Mouse (Mus musculus) T-helper 17 cell (primary cell): Measurements from ENCODE around the gene Smarcad1.

ENCODE experiments used
- in situ Hi-C, 2 experiments: fragments of 300-600 bp; cut with MboI, MseI; formaldehyde crosslinking; loops; 1 replicate in 1 of 2; 2 replicates in 1 of 2; pipeline ENCODE4 v1.15.1; 2025; ENCODE audit warnings: high pct_unique_total_duplicates in 2 of 2

Gene Smarcad1

GRCm38 (mm10) chr6:65061049-65061448 is 18.7 kb downstream of the Smarcad1 start:
- in situ Hi-C loops = no loop called here

- in situ Hi-C loops = no loop called here
Measured at GRCm38 (mm10) chr6:65075201-65075600, 32.8 kb downstream of the Smarcad1 start.

- in situ Hi-C loops = no loop called here
Measured at GRCm38 (mm10) chr6:65079139-65079538, 36.8 kb downstream of the Smarcad1 start.

- in situ Hi-C loops = no loop called here
Measured at GRCm38 (mm10) chr6:65114902-65115301, 72.5 kb downstream of the Smarcad1 start.

- in situ Hi-C loops = no loop called here
Measured at GRCm38 (mm10) chr6:65117540-65117939, 75.2 kb downstream of the Smarcad1 start.

- in situ Hi-C loops = loop anchor here (25.0 kb wide), 2 partner anchors 461 to 1411 kb away; partner anchors contain the start of gene Mad2l1 (in 2 of the 2)
Measured at GRCm38 (mm10) chr6:65126074-65126726, 83.8 kb downstream of the Smarcad1 start.

GRCm38 (mm10) chr6:65132376-65132775 is 90.0 kb downstream of the Smarcad1 start:
- in situ Hi-C loops = loop anchor here (25.0 kb wide), 2 partner anchors 455 to 1405 kb away; partner anchors contain the start of gene Mad2l1 (in 2 of the 2)

- in situ Hi-C loops = loop anchor here (25.0 kb wide), 2 partner anchors 449 to 1399 kb away; partner anchors contain the start of gene Mad2l1 (in 2 of the 2)
Measured at GRCm38 (mm10) chr6:65137802-65138201, 95.4 kb downstream of the Smarcad1 start.

- in situ Hi-C loops = loop anchor here (25.0 kb wide), 2 partner anchors 449 to 1399 kb away; partner anchors contain the start of gene Mad2l1 (in 2 of the 2)
Measured at GRCm38 (mm10) chr6:65138243-65138642, 95.9 kb downstream of the Smarcad1 start.

- in situ Hi-C loops = loop anchor here (10.0 to 25.0 kb wide), 3 partner anchors 447 to 1397 kb away; partner anchors contain the start of gene Mad2l1 (in 2 of the 2)
Measured at GRCm38 (mm10) chr6:65140082-65140749, 97.8 kb downstream of the Smarcad1 start.

- in situ Hi-C loops = loop anchor here (10.0 to 25.0 kb wide), 3 partner anchors 447 to 1397 kb away; partner anchors contain the start of gene Mad2l1 (in 2 of the 2)
Measured at GRCm38 (mm10) chr6:65140750-65141243, 98.4 kb downstream of the Smarcad1 start.

- in situ Hi-C loops = loop anchor here (10.0 to 25.0 kb wide), 3 partner anchors 445 to 1395 kb away; partner anchors contain the start of gene Mad2l1 (in 2 of the 2)
Measured at GRCm38 (mm10) chr6:65142316-65142715, 99.9 kb downstream of the Smarcad1 start.

GRCm38 (mm10) chr6:65144621-65145205 is 102.3 kb downstream of the Smarcad1 start, which contains the start of gene Hpgds:
Gene Hpgds, minus strand, starts transcription at chr6:65144908.
- in situ Hi-C loops = loop anchor here (10.0 to 25.0 kb wide), 3 partner anchors 443 to 1393 kb away; partner anchors contain the start of gene Mad2l1 (in 2 of the 2)

GRCm38 (mm10) chr6:65146363-65146762 is 104.0 kb downstream of the Smarcad1 start:
- in situ Hi-C loops = loop anchor here (10.0 to 25.0 kb wide), 3 partner anchors 441 to 1391 kb away; partner anchors contain the start of gene Mad2l1 (in 2 of the 2)

GRCm38 (mm10) chr6:65150703-65151102 is 108.3 kb downstream of the Smarcad1 start:
- in situ Hi-C loops = no loop called here

- in situ Hi-C loops = no loop called here
Measured at GRCm38 (mm10) chr6:65153570-65153969, 111.2 kb downstream of the Smarcad1 start.

- in situ Hi-C loops = no loop called here
Measured at GRCm38 (mm10) chr6:65157042-65157441, 114.7 kb downstream of the Smarcad1 start.

GRCm38 (mm10) chr6:65159381-65159942 is 117.1 kb downstream of the Smarcad1 start:
- in situ Hi-C loops = no loop called here

GRCm38 (mm10) chr6:65164137-65164536 is 121.8 kb downstream of the Smarcad1 start:
- in situ Hi-C loops = no loop called here

- in situ Hi-C loops = no loop called here
Measured at GRCm38 (mm10) chr6:65164977-65165376, 122.6 kb downstream of the Smarcad1 start.
